Mouse (Mus musculus) neural tube, embryonic 11.5 days (tissue): ENCODE measurements around the gene Caprin1. TPM values are rescaled to one million over a fixed set of nuclear protein-coding genes. Genes with fewer than 3 reads are reported as not detected.

Experiments
- ATAC-seq: fragments of 200-750 bp; cut with Nextera tagmentation; 2 replicates; pipeline ENCODE4 v1.8.0; 2017; ENCODE audit warnings: moderate number of reproducible peaks, mild to moderate bottlenecking, moderate TSS enrichment, moderate library complexity; ENCODE audit not compliant: insufficient read depth, low FRiP score, low TSS enrichment
- DNase-seq: peaks from one replicate; pipeline ENCODE4 v3.0.0-alpha.2; 2015; ENCODE audit warnings: low spot score
- H3K27ac ChIP-seq: fragments of 300-500 bp; sonication (generic); 2 replicates; pipeline ENCODE4 v1.5.1; 2014; ENCODE audit warnings: low read depth, mild to moderate bottlenecking, low read length
- H3K27me3 ChIP-seq: fragments of 300-500 bp; sonication (generic); 2 replicates; pipeline ENCODE4 v1.6.1; 2014; ENCODE audit warnings: mild to moderate bottlenecking, low read length, mixed read lengths; ENCODE audit not compliant: control insufficient read depth, insufficient read depth
- H3K36me3 ChIP-seq: fragments of 300-500 bp; sonication (generic); 2 replicates; pipeline ENCODE4 v1.6.1; 2014; ENCODE audit warnings: mild to moderate bottlenecking, low read length, moderate library complexity, mixed read lengths; ENCODE audit not compliant: control insufficient read depth, insufficient read depth
- H3K4me1 ChIP-seq: fragments of 300-500 bp; sonication (generic); 2 replicates; pipeline ENCODE4 v1.6.1; 2014; ENCODE audit warnings: low read length, mixed read lengths; ENCODE audit not compliant: control insufficient read depth, insufficient read depth
- H3K4me2 ChIP-seq: fragments of 300-500 bp; sonication (generic); 2 replicates; pipeline ENCODE4 v1.6.1; 2014; ENCODE audit warnings: low read depth, mild to moderate bottlenecking, moderate library complexity
- H3K4me3 ChIP-seq: fragments of 300-500 bp; sonication (generic); 2 replicates; pipeline ENCODE4 v1.5.1; 2014; ENCODE audit warnings: low read depth, low read length
- H3K9ac ChIP-seq: fragments of 300-500 bp; sonication (generic); 2 replicates; pipeline ENCODE4 v1.6.1; 2014; ENCODE audit warnings: mild to moderate bottlenecking, low read length
- H3K9me3 ChIP-seq: fragments of 300-500 bp; sonication (generic); 2 replicates; pipeline ENCODE4 v1.6.1; 2016; ENCODE audit warnings: low read length; ENCODE audit not compliant: control insufficient read depth
- WGBS: fragments of 180-500 bp; shearing (Covaris S2); extraction: QIAGEN DNeasy Blood & Tissue Kit; methylation state at CpG from one replicate; pipeline ENCODE4 v1.1.7; 2014; 5-methylcytosine and 5-hydroxymethylcytosine counted together
- polyA plus RNA-seq: library from polyadenylated mRNA; unstranded; fragments of >200 nt; fragmentation: Nextera tagmentation; extraction: Ambion mirVana; gene quantifications from 2 replicates; pipeline ENCODE4 v1.2.1, GENCODE M21; 2014

The Caprin1 gene
- polyA plus RNA-seq, 1 experiment from 2014 or later, result 649 TPM

- peaks cover 2% of the 10 kb centered on the region for H3K36me3 ChIP-seq
- no peak overlapping the region for H3K4me2 ChIP-seq
- WGBS, result 97% methylated on average over 6 of the region's 6 CpGs
- no peaks in the 10 kb centered on the region for H3K27me3 ChIP-seq
- no peak overlapping the region for H3K9ac ChIP-seq
- no peak for DNase-seq
- ATAC-seq, result no peak
- H3K27ac ChIP-seq, result no peak overlapping the region
- H3K9me3 ChIP-seq, result no peaks in the 10 kb centered on the region
- H3K4me1 ChIP-seq, result no peaks in the 10 kb centered on the region
- no peak overlapping the region for H3K4me3 ChIP-seq
Observed at GRCm38 (mm10) chr2:103751771-103752170, 45.7 kb downstream of the Caprin1 start.

- Histone ChIP-seq H3K4me3 (no peak overlapping the region), H3K9ac (no peak overlapping the region), H3K4me2 (no peak overlapping the region), H3K9me3 (no peaks in the 10 kb centered on the region), H3K36me3 (peaks cover 2% of the 10 kb centered on the region), H3K27me3 (no peaks in the 10 kb centered on the region), H3K27ac (no peak overlapping the region), H3K4me1 (no peaks in the 10 kb centered on the region)
- ATAC-seq (no peak), DNase-seq (no peak)
- WGBS, result 88% methylated on average over 3 of the region's 3 CpGs
Observed at GRCm38 (mm10) chr2:103749091-103749490, 48.4 kb downstream of the Caprin1 start.

- 92% methylated on average over 9 of the region's 9 CpGs for WGBS
- Histone ChIP-seq H3K36me3 (no peaks in the 10 kb centered on the region; the same call in none of the 2 replicates), H3K27me3 (no peaks in the 10 kb centered on the region), H3K9ac (no peak overlapping the region), H3K9me3 (no peaks in the 10 kb centered on the region), H3K4me1 (no peaks in the 10 kb centered on the region), H3K27ac (no peak overlapping the region), H3K4me3 (no peak overlapping the region), H3K4me2 (no peak overlapping the region)
- DNase-seq, result no peak
- no peak for ATAC-seq
Observed at GRCm38 (mm10) chr2:103747891-103748290, 49.6 kb downstream of the Caprin1 start.

- Histone ChIP-seq H3K27me3 (no peaks in the 10 kb centered on the region), H3K9ac (no peak overlapping the region), H3K36me3 (peaks cover 4% of the 10 kb centered on the region), H3K27ac (no peak overlapping the region), H3K9me3 (no peaks in the 10 kb centered on the region), H3K4me1 (no peaks in the 10 kb centered on the region), H3K4me3 (no peak overlapping the region), H3K4me2 (no peak overlapping the region)
- no peak for DNase-seq
- 92% methylated on average over 2 of the region's 2 CpGs for WGBS
- no peak for ATAC-seq
Observed at GRCm38 (mm10) chr2:103746761-103747160, 50.7 kb downstream of the Caprin1 start.

- Histone ChIP-seq H3K9me3 (no peaks in the 10 kb centered on the region), H3K4me1 (no peaks in the 10 kb centered on the region), H3K27me3 (no peaks in the 10 kb centered on the region), H3K4me3 (no peak overlapping the region), H3K9ac (no peak overlapping the region), H3K4me2 (no peak overlapping the region), H3K36me3 (peaks cover 4% of the 10 kb centered on the region), H3K27ac (no peak overlapping the region)
- 92% methylated on average over 2 of the region's 2 CpGs for WGBS
- no peak for DNase-seq
- no peak for ATAC-seq
Observed at GRCm38 (mm10) chr2:103746096-103746495, 51.4 kb downstream of the Caprin1 start.

- Histone ChIP-seq H3K27ac (no peak overlapping the region), H3K4me3 (no peak overlapping the region), H3K9me3 (no peaks in the 10 kb centered on the region), H3K4me2 (no peak overlapping the region), H3K9ac (no peak overlapping the region), H3K27me3 (no peaks in the 10 kb centered on the region), H3K4me1 (no peaks in the 10 kb centered on the region), H3K36me3 (peaks cover 4% of the 10 kb centered on the region)
- 90% methylated on average over 5 of the region's 5 CpGs for WGBS
- ATAC-seq, result no peak
- DNase-seq, result no peak
Observed at GRCm38 (mm10) chr2:103745481-103745880, 52.0 kb downstream of the Caprin1 start.

- no peaks in the 10 kb centered on the region for H3K4me1 ChIP-seq
- no peak overlapping the region for H3K4me3 ChIP-seq
- no peak for ATAC-seq
- no peak overlapping the region for H3K9ac ChIP-seq
- H3K36me3 ChIP-seq, result peaks cover 4% of the 10 kb centered on the region
- H3K4me2 ChIP-seq, result no peak overlapping the region
- H3K27me3 ChIP-seq, result no peaks in the 10 kb centered on the region
- H3K27ac ChIP-seq, result no peak overlapping the region
- WGBS, result 87% methylated on average over 7 of the region's 7 CpGs
- no peaks in the 10 kb centered on the region for H3K9me3 ChIP-seq
- peak; percentile 75 for DNase-seq
Observed at GRCm38 (mm10) chr2:103743988-103744387, 53.5 kb downstream of the Caprin1 start.

GRCm38 (mm10) chr2:103743536-103743935, 53.9 kb downstream of the Caprin1 start:
- Histone ChIP-seq H3K27ac (no peak overlapping the region), H3K4me1 (no peaks in the 10 kb centered on the region), H3K36me3 (peaks cover 4% of the 10 kb centered on the region), H3K4me3 (no peak overlapping the region), H3K27me3 (no peaks in the 10 kb centered on the region), H3K4me2 (no peak overlapping the region), H3K9me3 (no peaks in the 10 kb centered on the region), H3K9ac (no peak overlapping the region)
- no peak for ATAC-seq
- 89% methylated on average over 2 of the region's 2 CpGs for WGBS
- no peak for DNase-seq

- H3K4me2 ChIP-seq, result no peak overlapping the region
- no peak for DNase-seq
- no peaks in the 10 kb centered on the region for H3K4me1 ChIP-seq
- H3K4me3 ChIP-seq, result no peak overlapping the region
- no peaks in the 10 kb centered on the region for H3K27me3 ChIP-seq
- no peak for ATAC-seq
- H3K9ac ChIP-seq, result no peak overlapping the region
- H3K9me3 ChIP-seq, result no peaks in the 10 kb centered on the region
- H3K36me3 ChIP-seq, result peaks cover 4% of the 10 kb centered on the region
- 98% methylated on average over 6 of the region's 6 CpGs for WGBS
- no peak overlapping the region for H3K27ac ChIP-seq
Observed at GRCm38 (mm10) chr2:103742821-103743220, 54.6 kb downstream of the Caprin1 start.
